Mouse (Mus musculus) c-Kit-positive CD71-negative TER-119-negative erythroid progenitor cells, embryonic 14.5 days (primary cell): ENCODE measurements around the gene Dgkz.

Source experiments
- DNase-seq: peaks from one replicate; pipeline ENCODE4 v3.0.0-alpha.2; 2013; ENCODE audit warnings: low read depth

Gene Dgkz

GRCm38 (mm10) chr2:91917096-91917495 is 58.6 kb downstream of the Dgkz start:
- DNase-seq: no peak

DNA sequence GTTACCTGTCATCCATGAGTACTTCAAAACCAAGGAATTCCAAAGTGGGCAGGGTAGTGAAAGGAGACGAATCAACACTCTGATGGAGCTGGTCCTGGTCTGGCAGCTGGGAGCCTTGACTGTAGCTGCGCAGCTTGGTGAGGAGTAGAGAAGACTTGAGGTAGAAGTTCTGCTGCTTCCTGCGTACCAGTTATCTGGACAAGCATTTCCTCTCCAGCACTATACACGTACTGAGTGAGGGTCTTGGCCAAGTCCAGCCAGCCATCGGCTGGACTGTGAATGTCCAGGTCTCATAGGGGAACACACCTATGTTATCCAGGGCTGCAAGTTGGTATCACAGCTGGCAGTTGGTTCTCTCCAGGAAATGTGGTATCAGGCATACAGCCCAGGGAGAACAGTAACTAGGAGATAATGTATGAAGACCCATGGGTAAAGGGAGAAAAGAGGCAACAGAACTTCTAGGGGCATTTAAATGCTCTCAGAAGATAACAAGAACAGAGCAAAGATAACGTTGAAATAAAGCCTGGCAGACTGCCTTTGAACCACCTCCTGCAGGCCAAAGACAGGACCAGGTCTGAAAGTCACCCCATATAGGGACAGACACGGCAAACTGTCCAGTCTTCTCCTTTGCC is 59.2 kb downstream of the Dgkz start:
- no peak for DNase-seq

- no peak for DNase-seq
Observed at GRCm38 (mm10) chr2:91913328-91914110, 62.1 kb downstream of the Dgkz start.

- no peak for DNase-seq
Observed at GRCm38 (mm10) chr2:91912616-91913015, 63.0 kb downstream of the Dgkz start.

GRCm38 (mm10) chr2:91906141-91906540 is 69.5 kb downstream of the Dgkz start:
- no peak for DNase-seq

DNA sequence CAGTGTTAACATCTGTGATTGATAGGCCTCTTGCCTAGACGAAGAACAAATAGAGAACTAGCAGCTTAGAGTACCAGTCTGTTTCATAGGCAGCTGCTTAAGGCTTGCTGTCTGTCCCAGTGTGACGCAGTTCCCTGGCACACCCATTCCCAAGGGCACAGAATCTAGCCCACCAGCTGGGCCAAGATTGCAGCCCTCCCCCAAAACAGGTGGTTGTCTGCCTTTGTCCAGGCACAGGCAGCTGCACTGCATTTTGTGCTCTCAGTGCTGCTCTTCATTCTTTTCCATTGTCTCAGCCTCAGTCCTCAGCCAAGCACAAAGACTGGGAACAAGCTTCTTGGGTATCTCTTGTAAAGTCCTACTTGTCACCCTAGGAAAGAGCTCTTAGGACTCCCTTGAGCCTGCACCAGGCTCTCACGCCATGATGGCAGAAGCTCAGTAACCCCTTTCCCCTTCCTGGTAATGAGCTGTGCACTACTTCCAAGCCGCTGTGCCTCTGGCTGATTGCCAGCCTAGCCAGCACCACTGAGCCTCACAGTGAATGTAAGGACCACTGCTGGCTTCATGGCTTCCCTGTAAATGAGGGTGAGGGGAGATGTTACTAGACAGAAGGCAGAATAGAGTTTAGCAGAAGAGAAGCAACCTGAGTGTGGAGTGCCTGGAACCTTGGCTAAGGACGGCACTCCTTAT is 70.9 kb downstream of the Dgkz start:
- no peak for DNase-seq

DNA sequence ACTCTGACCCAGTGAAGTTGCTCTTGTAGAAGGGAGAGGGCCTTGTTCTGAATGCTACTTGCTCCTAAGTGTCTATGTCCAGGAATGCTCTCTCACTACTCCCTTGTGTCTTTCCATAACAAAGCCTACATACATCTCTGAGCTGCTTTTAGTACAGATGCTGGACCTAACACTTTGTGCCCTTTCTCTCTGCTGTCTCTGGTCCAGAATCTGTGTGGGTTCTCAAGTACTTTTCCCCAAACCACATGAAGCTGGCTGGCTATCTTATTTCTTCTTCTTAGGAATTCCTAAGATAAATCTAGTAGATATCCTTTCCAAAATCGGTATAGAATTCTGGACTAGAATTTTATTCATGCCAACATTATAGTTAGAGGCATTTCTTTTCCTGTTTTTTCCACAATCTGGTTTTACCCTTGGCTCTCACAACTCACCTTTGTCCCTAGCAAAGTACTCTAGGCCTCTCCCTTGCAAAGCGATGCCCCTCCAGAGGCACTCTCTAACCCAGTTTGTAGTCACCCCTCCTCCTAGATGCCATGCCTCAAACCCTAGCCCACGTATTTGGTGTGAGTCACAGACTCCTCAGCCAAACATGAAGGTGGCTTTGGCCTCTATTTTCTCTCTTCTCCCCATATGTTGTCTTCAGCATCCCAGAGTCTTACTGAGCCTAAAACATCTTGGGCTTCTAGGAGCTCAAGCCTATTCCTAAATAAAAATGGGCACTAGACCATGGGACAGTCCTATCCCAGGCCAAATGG is 72.3 kb downstream of the Dgkz start:
- no peak for DNase-seq

DNA sequence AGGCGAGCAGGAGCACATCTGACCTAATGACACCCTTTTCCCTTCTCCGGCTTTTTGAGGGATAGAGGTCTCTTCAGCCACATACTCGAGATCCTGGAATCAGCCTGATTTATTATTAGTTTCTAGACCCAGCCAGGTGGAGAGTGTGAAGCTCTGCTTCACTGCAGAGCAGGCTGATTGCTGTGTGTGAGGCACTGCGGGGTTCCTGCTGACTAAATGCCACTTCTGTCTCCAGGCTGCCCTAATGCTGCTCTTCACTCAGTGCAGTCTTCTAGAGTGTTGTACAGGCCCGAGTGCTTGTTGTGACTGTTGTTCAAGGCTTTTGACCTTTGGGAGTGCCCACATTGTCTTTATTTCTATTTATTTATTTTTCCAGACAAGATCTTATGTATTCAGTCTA is 73.3 kb downstream of the Dgkz start:
- no peak for DNase-seq

GRCm38 (mm10) chr2:91900431-91900830 is 75.2 kb downstream of the Dgkz start:
- DNase-seq: no peak

DNA sequence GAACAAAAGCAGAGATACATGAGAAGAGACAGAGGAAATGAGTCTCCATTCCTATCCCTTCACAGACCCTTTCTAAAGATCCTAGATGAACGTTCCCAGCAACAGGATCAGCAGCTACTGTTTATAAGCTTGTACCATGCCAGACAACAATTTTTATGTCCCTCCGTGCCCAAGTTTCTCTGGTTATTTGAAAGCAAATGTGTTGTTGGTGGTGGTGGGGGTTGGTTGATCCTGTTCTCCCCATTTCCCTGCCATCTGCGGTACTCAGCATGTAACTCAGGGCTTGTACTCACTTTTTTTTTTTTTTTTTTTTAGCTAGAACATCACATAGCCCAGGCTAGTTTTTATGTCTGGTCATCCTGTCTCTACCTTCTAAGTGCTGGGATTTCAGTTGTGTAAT is 76.5 kb downstream of the Dgkz start:
- no peak for DNase-seq

DNA sequence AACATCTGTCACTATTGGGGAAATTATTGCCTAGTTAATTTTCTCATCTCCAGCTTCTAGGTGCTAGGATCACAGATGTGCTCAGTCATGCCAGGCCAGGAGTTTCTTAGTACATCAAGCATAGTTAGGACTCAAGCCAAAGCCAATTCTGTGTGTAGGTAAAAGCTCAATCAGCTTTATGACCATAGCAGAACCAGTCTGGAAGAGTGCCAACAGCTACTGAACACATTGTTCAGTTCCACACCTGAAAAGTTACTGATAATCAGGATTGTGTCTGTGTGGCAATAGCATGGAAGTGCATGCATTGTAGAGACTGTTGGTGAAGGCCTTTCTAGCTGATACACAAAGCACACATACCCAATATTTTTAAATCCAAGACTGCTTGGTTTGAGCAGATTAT is 77.7 kb downstream of the Dgkz start:
- no peak for DNase-seq

- no peak for DNase-seq
Observed at GRCm38 (mm10) chr2:91895401-91895800, 80.3 kb downstream of the Dgkz start.

- no peak for DNase-seq
Observed at GRCm38 (mm10) chr2:91894716-91895115, 80.9 kb downstream of the Dgkz start.

DNA sequence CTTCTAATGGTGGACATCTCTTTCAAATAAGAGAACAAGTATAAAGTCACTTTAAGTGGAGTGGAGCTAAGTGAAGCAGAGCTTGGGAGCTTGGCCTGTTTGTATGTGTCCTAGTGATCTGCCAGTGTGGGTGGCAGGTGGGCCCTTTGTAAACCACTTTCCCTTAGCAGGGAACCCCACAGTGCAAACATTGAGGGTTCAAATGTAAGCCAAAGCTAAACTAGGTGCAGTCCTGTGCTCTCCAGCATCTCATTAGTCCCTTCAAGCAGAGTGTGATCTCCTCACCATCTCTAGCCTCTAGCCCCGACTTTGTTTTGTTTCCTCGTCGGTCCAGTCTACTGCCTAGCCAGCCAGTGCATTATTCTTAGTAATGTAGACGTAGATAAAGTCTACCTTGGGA is 91.0 kb downstream of the Dgkz start:
- DNase-seq: no peak

DNA sequence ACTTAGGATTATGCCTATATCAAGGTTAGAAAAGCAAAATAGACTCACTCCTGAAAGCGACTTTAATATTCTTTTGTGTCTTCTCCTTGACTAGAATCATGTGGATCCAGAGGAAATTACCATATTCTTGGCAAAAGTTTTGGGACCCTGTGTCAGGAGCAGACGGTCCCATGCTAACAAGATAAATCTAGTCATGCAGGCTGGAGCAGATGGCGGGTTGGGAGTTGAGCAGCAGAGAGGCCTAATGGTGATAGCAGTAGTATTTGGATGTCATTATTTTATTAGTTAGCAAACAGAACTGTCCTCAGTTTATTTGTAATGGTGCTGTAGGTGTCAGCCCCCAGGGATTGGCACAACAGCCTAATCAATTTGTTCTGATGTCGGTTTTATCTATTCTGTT is 91.7 kb downstream of the Dgkz start:
- DNase-seq: no peak
